Mouse (Mus musculus) erythroblast, embryonic 14.5 days (primary cell): Measurements from ENCODE around the gene Pef1.

ENCODE experiments used
- GATA1 ChIP-seq: IDR thresholded peaks from 2 replicates; pipeline ENCODE4 v1.6.1; 2012; ENCODE audit warnings: low read length, inconsistent platforms, mixed read lengths
- TAL1 ChIP-seq: IDR thresholded peaks from 3 replicates; pipeline ENCODE4 v1.6.1; 2012; ENCODE audit warnings: low read length, inconsistent platforms, mixed read lengths

DNA sequence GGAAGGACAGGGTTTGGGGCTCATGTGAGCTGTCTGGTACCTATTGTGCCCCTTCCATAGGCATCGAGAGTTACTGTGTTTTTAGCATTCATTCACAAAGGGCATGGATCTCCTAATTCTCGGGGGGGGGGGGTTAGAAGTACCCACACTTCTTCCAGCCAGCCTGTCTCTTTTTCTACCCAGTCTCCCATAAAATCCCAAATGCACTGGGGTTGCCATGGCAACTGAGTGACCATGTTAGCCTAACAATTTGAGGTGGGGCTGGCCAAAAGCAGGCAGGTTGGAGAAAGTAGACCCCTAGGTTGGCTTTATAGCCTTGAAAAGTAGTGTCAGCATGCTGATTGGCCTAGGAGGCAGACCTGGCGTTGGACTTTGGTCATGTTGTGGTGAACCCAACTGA lies 45.9 kb upstream of the Pef1 start:
- TF ChIP-seq TAL1 (no peak), GATA1 (no peak)
